Mouse (Mus musculus): Measurements from ENCODE around the gene Shroom3. TPM values are rescaled to one million over a fixed set of nuclear protein-coding genes. Genes with fewer than 3 reads are reported as not detected.

Shroom3 gene
- polyA plus RNA-seq, 1 experiment from 2014 or later = 3.5 TPM

DNA sequence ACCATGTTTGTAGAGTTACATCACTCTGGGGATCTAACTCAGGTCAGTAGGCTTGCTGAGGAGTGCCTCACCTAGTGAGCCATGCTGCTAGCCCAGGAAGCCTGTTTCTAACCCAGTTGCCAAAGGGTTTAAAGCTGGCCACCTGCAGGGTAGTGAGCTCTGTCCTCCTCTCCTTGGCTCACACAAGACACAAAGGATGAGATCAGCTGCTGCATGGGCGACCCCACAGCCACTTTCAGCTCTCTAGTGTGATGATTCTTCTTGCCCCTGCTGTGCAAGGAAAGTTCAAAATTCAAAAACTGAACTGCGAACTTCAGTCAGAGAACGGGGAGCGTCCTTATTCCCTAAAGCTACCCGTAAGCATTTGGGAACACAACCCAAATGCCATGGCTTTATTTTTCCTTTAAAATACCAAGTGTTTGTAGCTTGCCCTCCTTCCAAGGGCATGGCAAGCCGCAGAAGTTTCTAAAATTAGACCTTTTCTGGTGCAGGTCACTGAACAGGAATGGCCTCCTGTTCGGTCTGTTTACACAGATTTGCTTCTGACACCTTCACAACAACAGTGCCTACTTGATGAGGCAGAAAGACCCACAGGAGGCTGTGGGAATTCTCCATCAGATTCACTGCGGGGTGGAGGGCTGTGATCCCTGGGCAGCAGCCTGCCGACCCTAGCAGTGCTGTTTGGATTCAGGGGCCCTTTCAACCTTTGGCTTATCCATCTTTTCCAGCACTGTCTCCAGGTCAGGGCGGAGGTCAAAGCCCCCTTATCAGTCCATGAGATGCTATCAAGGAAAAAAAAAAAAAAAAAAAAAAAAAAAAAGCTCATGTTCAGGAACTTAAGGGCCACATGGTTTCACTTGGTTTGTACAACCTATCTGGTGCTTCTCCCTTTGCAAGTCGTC lies 113.1 kb downstream of the Shroom3 start:
- DNase-seq (ENCODE audit: low spot score) = no peak
- Histone ChIP-seq H3K9ac (ENCODE audit: low read depth, low read length) (no peak overlapping the region), H3K27ac (ENCODE audit: low read depth, low read length) (no peak overlapping the region), H3K36me3 (ENCODE audit: control insufficient read depth, insufficient read depth, low read length) (no peaks in the 10 kb centered on the region), H3K9me3 (ENCODE audit: control insufficient read depth, low read length) (no peaks in the 10 kb centered on the region), H3K4me1 (replicated peaks; ENCODE audit: control insufficient read depth, insufficient read depth, low read length) (no peaks in the 10 kb centered on the region; the same call in 1 of the 2 replicates), H3K27me3 (replicated peaks; ENCODE audit: control insufficient read depth, insufficient read depth, low read length) (no peaks in the 10 kb centered on the region), H3K4me3 (ENCODE audit: low read depth, low read length) (no peak overlapping the region), H3K4me2 (no peak overlapping the region)
- no peak for ATAC-seq (replicated peaks; ENCODE audit: low FRiP score)
- 47% methylated on average over 11 of the region's 11 CpGs for WGBS

DNA sequence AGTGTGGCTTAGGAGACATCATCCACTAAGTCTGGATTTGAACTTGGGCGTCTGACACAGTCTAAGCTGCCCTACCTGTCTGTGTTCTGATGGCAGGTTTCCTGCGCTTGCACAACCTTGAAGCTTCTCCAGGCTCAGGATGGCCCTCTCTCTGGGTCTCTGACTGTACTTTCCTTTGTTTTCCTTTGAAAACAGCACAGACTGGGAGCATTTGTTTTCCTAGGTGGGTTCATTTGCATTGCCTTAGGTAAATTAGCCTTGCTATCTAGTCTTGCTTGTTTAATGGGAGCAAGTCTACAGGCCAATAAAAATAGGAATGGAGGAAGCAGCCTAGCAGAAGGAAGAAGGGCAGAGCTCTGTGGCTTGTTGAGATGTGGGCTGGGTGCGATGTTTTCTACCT lies 114.7 kb downstream of the Shroom3 start:
- no peaks in the 10 kb centered on the region for H3K27me3 ChIP-seq (replicated peaks; ENCODE audit: control insufficient read depth, insufficient read depth, low read length)
- H3K9me3 ChIP-seq (ENCODE audit: control insufficient read depth, low read length) = no peaks in the 10 kb centered on the region
- no peak overlapping the region for H3K27ac ChIP-seq (ENCODE audit: low read depth, low read length)
- DNase-seq (ENCODE audit: low spot score) = no peak
- no peaks in the 10 kb centered on the region for H3K36me3 ChIP-seq (ENCODE audit: control insufficient read depth, insufficient read depth, low read length)
- no peak for ATAC-seq (replicated peaks; ENCODE audit: low FRiP score)
- H3K4me1 ChIP-seq (replicated peaks; ENCODE audit: control insufficient read depth, insufficient read depth, low read length) = no peaks in the 10 kb centered on the region
- H3K9ac ChIP-seq (ENCODE audit: low read depth, low read length) = no peak overlapping the region
- no peak overlapping the region for H3K4me3 ChIP-seq (ENCODE audit: low read depth, low read length)
- WGBS = 48% methylated on average over 3 of the region's 3 CpGs
- H3K4me2 ChIP-seq = no peak overlapping the region

DNA sequence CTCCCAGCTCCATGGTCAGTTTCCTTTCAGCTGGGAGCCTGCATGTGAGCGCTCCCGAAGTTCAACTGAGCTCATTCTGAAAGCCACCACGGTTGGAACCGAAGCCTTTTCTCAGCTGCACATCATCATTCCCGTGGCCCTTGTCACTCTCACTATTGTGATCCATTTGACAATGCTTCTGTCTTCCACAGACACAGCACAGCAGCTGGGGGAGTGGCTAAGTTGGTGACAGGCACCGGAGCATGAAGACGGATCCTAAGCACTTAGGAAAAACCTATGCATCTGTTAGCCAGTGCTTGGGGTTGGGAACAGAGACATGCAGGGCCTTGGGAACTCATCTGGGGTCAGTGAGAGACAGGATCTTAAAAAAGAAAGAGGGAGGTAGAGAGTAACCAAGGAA lies 121.1 kb downstream of the Shroom3 start:
- WGBS = 55% methylated on average over 7 of the region's 7 CpGs
- no peak overlapping the region for H3K27ac ChIP-seq (ENCODE audit: low read depth, low read length)

DNA sequence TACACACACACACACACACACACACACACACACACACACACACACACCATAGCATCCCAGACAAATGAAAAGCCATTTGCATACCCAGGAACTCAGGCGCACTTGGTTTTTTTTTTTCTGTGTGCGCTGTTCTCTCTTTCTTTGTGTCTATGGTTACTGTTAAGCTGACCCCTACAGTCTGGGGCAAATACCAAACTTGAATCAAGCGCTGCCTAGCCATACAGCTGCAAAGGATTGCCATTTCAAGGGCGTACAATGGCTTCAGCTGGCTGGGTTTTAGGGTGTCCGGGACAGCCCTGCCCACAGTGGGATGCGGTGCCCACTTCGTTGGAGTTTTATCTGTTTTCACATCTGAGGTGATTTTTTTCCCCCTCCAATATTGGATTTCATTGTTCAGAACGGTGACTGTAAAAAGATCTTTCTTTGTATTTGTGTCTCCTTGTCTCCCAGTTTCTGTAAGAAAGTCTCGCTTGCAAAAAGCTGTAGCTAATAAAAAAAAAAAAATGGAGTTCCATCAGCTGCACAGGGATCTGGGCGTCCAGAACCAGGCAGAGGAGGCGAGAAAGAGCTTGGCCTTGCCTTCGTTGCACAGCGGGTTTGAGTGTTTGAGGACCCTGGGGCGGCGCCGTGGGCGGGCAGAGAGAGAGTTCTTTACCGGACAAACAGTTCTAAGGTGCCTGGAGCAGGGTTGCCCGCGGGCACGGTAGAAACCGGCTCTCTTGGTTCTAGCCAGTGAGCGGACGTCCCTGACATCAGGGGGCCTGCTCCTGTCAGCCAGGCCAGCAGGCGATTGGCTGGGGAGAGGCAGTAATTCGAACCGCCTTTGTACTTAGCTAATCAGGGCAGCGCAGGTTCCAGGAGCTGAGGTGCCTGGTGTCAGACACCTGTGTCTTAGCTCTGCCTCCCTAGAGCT lies 125.5 kb downstream of the Shroom3 start:
- DNase-seq (ENCODE audit: low spot score) (peak; percentile 63), ATAC-seq (replicated peaks; ENCODE audit: low FRiP score) (peak; percentile 74)
- Histone ChIP-seq H3K27ac (ENCODE audit: low read depth, low read length) (no peak overlapping the region; the same call in 1 of the 2 replicates), H3K9me3 (ENCODE audit: control insufficient read depth, low read length) (no peaks in the 10 kb centered on the region), H3K36me3 (ENCODE audit: control insufficient read depth, insufficient read depth, low read length) (no peaks in the 10 kb centered on the region), H3K9ac (ENCODE audit: low read depth, low read length) (no peak overlapping the region), H3K27me3 (replicated peaks; ENCODE audit: control insufficient read depth, insufficient read depth, low read length) (peaks cover 15% of the 10 kb centered on the region), H3K4me1 (replicated peaks; ENCODE audit: control insufficient read depth, insufficient read depth, low read length) (peaks cover 3% of the 10 kb centered on the region; the same call in 1 of the 2 replicates), H3K4me3 (ENCODE audit: low read depth, low read length) (peak overlapping the region; percentile 26; the same call in 1 of the 2 replicates), H3K4me2 (peak overlapping the region; percentile 58)
- WGBS = 11% methylated on average over 28 of the region's 28 CpGs

More for the DNA sequence above, 121.1 kb downstream of the Shroom3 start:
- DNase-seq (ENCODE audit: low spot score) (no peak), ATAC-seq (replicated peaks; ENCODE audit: low FRiP score) (no peak)
- H3K4me2 ChIP-seq = no peak overlapping the region
- no peak overlapping the region for H3K4me3 ChIP-seq (ENCODE audit: low read depth, low read length)
- H3K36me3 ChIP-seq (ENCODE audit: control insufficient read depth, insufficient read depth, low read length) = no peaks in the 10 kb centered on the region
- H3K9ac ChIP-seq (ENCODE audit: low read depth, low read length) = no peak overlapping the region
- H3K27me3 ChIP-seq (replicated peaks; ENCODE audit: control insufficient read depth, insufficient read depth, low read length) = peaks cover 8% of the 10 kb centered on the region
- no peaks in the 10 kb centered on the region for H3K9me3 ChIP-seq (ENCODE audit: control insufficient read depth, low read length)
- peaks cover 3% of the 10 kb centered on the region; the same call in 1 of the 2 replicates for H3K4me1 ChIP-seq (replicated peaks; ENCODE audit: control insufficient read depth, insufficient read depth, low read length)

DNA sequence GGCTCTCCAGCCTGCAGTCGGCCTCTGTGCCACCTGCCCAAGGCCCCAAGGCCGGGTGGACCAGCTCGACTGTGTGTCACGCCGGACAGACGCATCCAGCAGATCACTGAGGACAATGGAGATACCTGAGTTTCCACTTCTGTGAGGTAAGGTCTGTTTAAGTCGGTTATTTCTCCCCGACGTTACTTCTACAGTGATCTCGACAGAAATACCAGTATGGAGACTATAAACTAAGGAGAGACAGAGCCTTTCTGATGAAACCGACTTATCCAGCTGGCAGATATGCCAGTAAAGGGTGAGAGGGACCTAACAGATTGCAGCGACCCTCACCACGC lies 126.1 kb downstream of the Shroom3 start:
- Histone ChIP-seq H3K4me3 (ENCODE audit: low read depth, low read length) (peak overlapping the region; percentile 26; the same call in 1 of the 2 replicates), H3K27ac (ENCODE audit: low read depth, low read length) (no peak overlapping the region)

DNA sequence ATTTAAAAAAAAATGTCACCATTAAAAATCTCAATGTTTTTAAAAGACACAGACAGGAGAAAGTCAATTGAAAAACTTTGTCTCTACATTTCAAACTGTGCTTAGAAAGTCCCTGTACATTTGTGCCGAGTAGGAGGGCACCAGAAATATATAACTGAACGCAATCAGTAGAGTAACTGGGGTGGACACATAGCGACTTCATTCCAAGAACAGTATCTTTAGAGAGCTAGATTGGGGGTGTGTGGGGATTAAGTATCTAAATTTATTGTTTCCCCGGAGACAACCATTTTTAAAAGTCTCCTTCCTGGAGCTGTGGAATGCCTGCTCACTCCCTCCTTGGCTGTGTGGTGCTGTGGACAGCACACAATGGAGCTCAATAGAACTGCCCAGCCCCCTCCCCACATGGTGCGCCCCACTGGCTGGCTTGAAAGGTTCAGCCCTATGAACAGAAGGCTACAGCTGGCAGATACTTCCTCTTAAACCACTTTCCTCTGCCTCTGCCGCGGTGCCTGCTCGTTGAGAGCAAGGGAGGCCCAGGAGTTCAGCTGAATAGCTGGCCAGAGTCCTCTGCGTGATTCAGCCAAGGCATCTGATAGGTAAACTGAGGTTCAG lies 127.8 kb downstream of the Shroom3 start:
- no peak for DNase-seq (ENCODE audit: low spot score)
- H3K36me3 ChIP-seq (ENCODE audit: control insufficient read depth, insufficient read depth, low read length) = no peaks in the 10 kb centered on the region
- H3K4me3 ChIP-seq (ENCODE audit: low read depth, low read length) = no peak overlapping the region
- no peak overlapping the region for H3K27ac ChIP-seq (ENCODE audit: low read depth, low read length)
- ATAC-seq (replicated peaks; ENCODE audit: low FRiP score) = no peak
- 20% methylated on average over 9 of the region's 9 CpGs for WGBS
- peaks cover 15% of the 10 kb centered on the region for H3K27me3 ChIP-seq (replicated peaks; ENCODE audit: control insufficient read depth, insufficient read depth, low read length)
- H3K4me2 ChIP-seq = no peak overlapping the region
- no peaks in the 10 kb centered on the region for H3K9me3 ChIP-seq (ENCODE audit: control insufficient read depth, low read length)
- peaks cover 3% of the 10 kb centered on the region; the same call in 1 of the 2 replicates for H3K4me1 ChIP-seq (replicated peaks; ENCODE audit: control insufficient read depth, insufficient read depth, low read length)
- no peak overlapping the region for H3K9ac ChIP-seq (ENCODE audit: low read depth, low read length)

More for the DNA sequence above, 126.1 kb downstream of the Shroom3 start:
- ATAC-seq (replicated peaks; ENCODE audit: low FRiP score) = 0 out of 2 replicates have a peak, but pooled peaks have one; percentile 11
- Histone ChIP-seq H3K36me3 (ENCODE audit: control insufficient read depth, insufficient read depth, low read length) (no peaks in the 10 kb centered on the region), H3K9ac (ENCODE audit: low read depth, low read length) (no peak overlapping the region), H3K9me3 (ENCODE audit: control insufficient read depth, low read length) (no peaks in the 10 kb centered on the region), H3K4me1 (replicated peaks; ENCODE audit: control insufficient read depth, insufficient read depth, low read length) (peaks cover 3% of the 10 kb centered on the region; the same call in 1 of the 2 replicates), H3K27me3 (replicated peaks; ENCODE audit: control insufficient read depth, insufficient read depth, low read length) (peaks cover 15% of the 10 kb centered on the region), H3K4me2 (peak overlapping the region; percentile 58)
- no peak for DNase-seq (ENCODE audit: low spot score)
- 23% methylated on average over 13 of the region's 13 CpGs for WGBS

DNA sequence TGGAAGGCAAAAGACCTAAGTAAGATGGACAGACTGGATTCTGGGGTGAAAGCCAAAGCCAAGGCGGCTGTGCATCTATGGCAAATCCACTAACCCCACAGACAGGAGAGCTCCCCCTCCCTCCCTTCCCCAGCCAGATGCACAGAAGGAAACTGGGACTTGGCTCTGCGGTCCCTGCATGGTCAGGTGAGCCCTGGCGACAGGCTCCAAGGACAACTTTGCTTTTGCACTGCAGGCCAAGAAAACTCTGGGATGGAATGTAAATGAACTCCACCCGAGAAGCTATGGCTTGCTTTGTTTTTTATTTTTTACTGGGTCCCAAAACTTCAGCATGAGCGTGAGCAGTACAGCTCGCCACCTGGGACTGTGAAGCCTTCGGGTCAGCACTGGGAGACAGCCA lies 128.5 kb downstream of the Shroom3 start:
- H3K4me1 ChIP-seq (replicated peaks; ENCODE audit: control insufficient read depth, insufficient read depth, low read length) = peaks cover 3% of the 10 kb centered on the region; the same call in 1 of the 2 replicates
- DNase-seq (ENCODE audit: low spot score) = no peak
- H3K4me3 ChIP-seq (ENCODE audit: low read depth, low read length) = no peak overlapping the region
- no peaks in the 10 kb centered on the region for H3K36me3 ChIP-seq (ENCODE audit: control insufficient read depth, insufficient read depth, low read length)
- no peaks in the 10 kb centered on the region for H3K9me3 ChIP-seq (ENCODE audit: control insufficient read depth, low read length)
- peaks cover 15% of the 10 kb centered on the region for H3K27me3 ChIP-seq (replicated peaks; ENCODE audit: control insufficient read depth, insufficient read depth, low read length)
- no peak for ATAC-seq (replicated peaks; ENCODE audit: low FRiP score)
- WGBS = 45% methylated on average over 7 of the region's 7 CpGs
- H3K27ac ChIP-seq (ENCODE audit: low read depth, low read length) = no peak overlapping the region
- no peak overlapping the region for H3K9ac ChIP-seq (ENCODE audit: low read depth, low read length)
- no peak overlapping the region for H3K4me2 ChIP-seq

DNA sequence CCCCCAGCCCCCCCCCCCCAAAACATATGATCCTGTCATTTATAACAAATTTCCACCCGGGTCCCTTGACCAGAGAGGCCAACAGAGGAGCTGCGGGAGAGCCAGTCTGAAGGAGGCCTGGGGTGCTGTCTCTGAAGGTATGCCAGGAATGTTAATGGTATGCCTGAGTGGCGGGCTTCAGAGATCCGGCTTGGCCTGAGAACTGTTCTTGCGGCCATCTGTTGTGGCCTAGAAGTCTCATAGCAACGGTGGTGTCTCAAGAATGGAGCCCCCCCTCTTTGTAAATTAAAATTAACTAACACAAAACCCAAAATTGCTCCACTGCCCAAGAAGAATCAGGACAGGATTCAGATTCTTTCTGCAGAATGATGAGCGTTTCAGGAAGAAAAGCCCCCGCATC lies 129.7 kb downstream of the Shroom3 start:
- WGBS = 31% methylated on average over 8 of the region's 8 CpGs
- Histone ChIP-seq H3K4me1 (replicated peaks; ENCODE audit: control insufficient read depth, insufficient read depth, low read length) (peaks cover 3% of the 10 kb centered on the region; the same call in 1 of the 2 replicates), H3K9ac (ENCODE audit: low read depth, low read length) (no peak overlapping the region), H3K27ac (ENCODE audit: low read depth, low read length) (no peak overlapping the region; the same call in 1 of the 2 replicates), H3K36me3 (ENCODE audit: control insufficient read depth, insufficient read depth, low read length) (no peaks in the 10 kb centered on the region), H3K4me2 (no peak overlapping the region), H3K4me3 (ENCODE audit: low read depth, low read length) (no peak overlapping the region), H3K27me3 (replicated peaks; ENCODE audit: control insufficient read depth, insufficient read depth, low read length) (peaks cover 15% of the 10 kb centered on the region), H3K9me3 (ENCODE audit: control insufficient read depth, low read length) (no peaks in the 10 kb centered on the region)
- ATAC-seq (replicated peaks; ENCODE audit: low FRiP score) = no peak; the same call in 1 of the 2 replicates
- no peak for DNase-seq (ENCODE audit: low spot score)
